Mouse (Mus musculus): Measurements from ENCODE around the gene Irs2.

The Irs2 gene

GRCm38 (mm10) chr8:11008379-11008775, at the start of gene Irs2:
TSS of gene Irs2 (minus strand) at chr8:11008458.
- DNase-seq: no peak

- DNase-seq: no peak
Observed at GRCm38 (mm10) chr8:11056665-11057064, 48.4 kb upstream of the Irs2 start.

- DNase-seq: peak in 1 of 2 experiments; percentile 4
Observed at GRCm38 (mm10) chr8:11056175-11056563, 47.9 kb upstream of the Irs2 start.

GRCm38 (mm10) chr8:11055557-11056174, 47.4 kb upstream of the Irs2 start:
- DNase-seq: peak in 1 of 2 experiments; percentile 9

GRCm38 (mm10) chr8:11049835-11050234, 41.6 kb upstream of the Irs2 start:
- no peak for DNase-seq

GRCm38 (mm10) chr8:11047812-11048211, 39.6 kb upstream of the Irs2 start:
- no peak for DNase-seq

GRCm38 (mm10) chr8:11044660-11045059, 36.4 kb upstream of the Irs2 start:
- DNase-seq: no peak

GRCm38 (mm10) chr8:11043591-11043990, 35.3 kb upstream of the Irs2 start:
- DNase-seq: no peak

- no peak for DNase-seq
Observed at GRCm38 (mm10) chr8:11042872-11043587, 34.8 kb upstream of the Irs2 start.

- DNase-seq: no peak
Observed at GRCm38 (mm10) chr8:11040088-11040487, 31.8 kb upstream of the Irs2 start.

GRCm38 (mm10) chr8:11038788-11039187, 30.5 kb upstream of the Irs2 start:
- DNase-seq: no peak

- DNase-seq: no peak
Observed at GRCm38 (mm10) chr8:11038367-11038766, 30.1 kb upstream of the Irs2 start.

GRCm38 (mm10) chr8:11036790-11037189, 28.5 kb upstream of the Irs2 start:
- no peak for DNase-seq

GRCm38 (mm10) chr8:11035628-11036416, 27.6 kb upstream of the Irs2 start:
- peak; percentile 17 to 53 for DNase-seq

- no peak for DNase-seq
Observed at GRCm38 (mm10) chr8:11024871-11025270, 16.6 kb upstream of the Irs2 start.

- DNase-seq: no peak
Observed at GRCm38 (mm10) chr8:11020949-11021572, 12.8 kb upstream of the Irs2 start.

GRCm38 (mm10) chr8:11015622-11016021, 7.4 kb upstream of the Irs2 start:
- no peak for DNase-seq

- peak; percentile 68 to 84 for DNase-seq
Observed at GRCm38 (mm10) chr8:11013258-11013657, 5.0 kb upstream of the Irs2 start.

- DNase-seq: no peak
Observed at GRCm38 (mm10) chr8:11011787-11012485, 3.7 kb upstream of the Irs2 start.

- DNase-seq: peak; percentile 73 to 84
Observed at GRCm38 (mm10) chr8:11010913-11011605, 2.8 kb upstream of the Irs2 start.

GRCm38 (mm10) chr8:11010398-11010797, 2.1 kb upstream of the Irs2 start:
- no peak for DNase-seq
